8 mouse cellular contexts compared by ENCODE assay signal in the genomic region with DNA sequence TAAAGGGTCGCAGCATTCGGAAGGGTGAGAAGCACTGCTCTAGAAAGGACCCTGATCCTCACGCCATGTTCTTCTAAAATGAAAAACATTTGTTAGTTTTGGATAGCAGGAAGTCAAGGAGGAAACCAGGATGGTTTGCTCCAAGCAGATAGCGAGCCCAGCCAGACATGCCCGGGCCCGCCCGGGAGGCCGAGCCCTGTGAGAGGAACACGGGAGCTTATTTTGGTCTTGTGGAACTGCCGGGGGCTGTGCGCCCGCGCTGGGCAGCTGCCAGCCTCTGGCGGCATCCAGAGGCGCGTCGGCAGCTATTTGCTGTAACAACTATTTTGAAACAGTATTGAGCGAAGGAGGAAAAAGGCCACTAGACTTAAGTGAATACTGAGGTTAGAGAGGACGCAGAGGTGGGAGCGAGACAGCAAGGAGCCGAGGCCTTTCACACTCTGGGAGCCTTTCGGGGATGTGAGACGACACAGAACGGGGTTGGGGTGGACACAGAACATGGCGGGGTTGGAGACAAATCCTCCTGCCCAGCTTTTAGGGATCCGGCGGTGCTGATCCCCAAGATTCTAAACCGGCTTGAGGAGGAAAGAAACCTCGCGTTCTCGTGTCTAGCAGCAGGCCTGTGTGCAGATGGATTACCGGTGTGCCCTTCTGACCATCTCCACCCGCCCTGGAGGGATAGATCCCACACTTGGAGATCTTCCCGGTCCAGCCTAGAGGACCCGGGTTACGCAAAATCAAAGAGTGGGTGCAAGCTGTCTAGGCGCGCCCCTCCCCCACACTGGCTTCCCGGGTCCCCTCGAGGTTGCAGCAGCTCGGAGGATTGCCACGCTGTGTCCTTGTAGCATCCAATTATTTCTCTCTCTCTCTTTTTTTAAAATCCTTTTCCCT. TPM values are rescaled to one million over a fixed set of nuclear protein-coding genes. Genes with fewer than 3 reads are reported as not detected.
DNase-seq lines count a peak whose midpoint lies in the region; ATAC-seq lines count a peak whose summit lies in the region.

No protein-coding gene starts in this region.

- H3K36me3 ChIP-seq in forebrain, embryonic 15.5 days = no peaks in the 10 kb centered on the region
- no peaks in the 10 kb centered on the region for H3K36me3 ChIP-seq in hindbrain, embryonic 11.5 days (ENCODE audit: control insufficient read depth, insufficient read depth, low read length)
- no peaks in the 10 kb centered on the region; the same call in 1 of the 2 replicates for H3K36me3 ChIP-seq in stomach, embryonic 14.5 days (ENCODE audit: control insufficient read depth, insufficient read depth, low read length)

- peaks cover 60% of the 10 kb centered on the region for H3K4me1 ChIP-seq in forebrain, embryonic 15.5 days
- H3K4me1 ChIP-seq in hindbrain, embryonic 11.5 days (replicated peaks; ENCODE audit: control insufficient read depth, insufficient read depth, low read length) = peaks cover 38% of the 10 kb centered on the region
- H3K4me1 ChIP-seq in stomach, embryonic 14.5 days (ENCODE audit: control insufficient read depth, insufficient read depth, low read length) = peaks cover 52% of the 10 kb centered on the region

- H3K27ac ChIP-seq in forebrain, embryonic 15.5 days (replicated peaks) = peak overlapping the region; percentile 98
- peak overlapping the region; percentile 99 for H3K27ac ChIP-seq in hindbrain, embryonic 11.5 days (ENCODE audit: low read depth, low read length)
- H3K27ac ChIP-seq in stomach, embryonic 14.5 days (ENCODE audit: low read length) = peak overlapping the region; percentile 92

- WGBS in forebrain, embryonic 15.5 days = 2% methylated on average over 42 of the region's 42 CpGs
- WGBS in hindbrain, embryonic 11.5 days = 2% methylated on average over 42 of the region's 42 CpGs
- 2% methylated on average over 42 of the region's 42 CpGs for WGBS in stomach, embryonic 14.5 days

- no peaks in the 10 kb centered on the region for H3K9me3 ChIP-seq in forebrain, embryonic 15.5 days
- no peaks in the 10 kb centered on the region for H3K9me3 ChIP-seq in hindbrain, embryonic 11.5 days (ENCODE audit: control insufficient read depth, low read length)
- H3K9me3 ChIP-seq in stomach, embryonic 14.5 days (ENCODE audit: control insufficient read depth, low read depth, low read length) = no peaks in the 10 kb centered on the region

- H3K4me3 ChIP-seq in forebrain, embryonic 15.5 days = peak overlapping the region; percentile 91
- peak overlapping the region; percentile 87 for H3K4me3 ChIP-seq in hindbrain, embryonic 11.5 days (ENCODE audit: low read depth, low read length)
- peak overlapping the region; percentile 64 for H3K4me3 ChIP-seq in stomach, embryonic 14.5 days (ENCODE audit: low read depth, low read length)

- DNase-seq in MN1 (ENCODE audit: low spot score) = peak; percentile 64
- DNase-seq in c-Kit-positive CD71-positive TER-119-negative erythroid progenitor cells, embryonic 14.5 days (ENCODE audit: low read depth) = peak; percentile 14
- DNase-seq in hindbrain, embryonic 11.5 days (ENCODE audit: low spot score) = peak; percentile 79
- DNase-seq in layer of hippocampus, postnatal 25 days (ENCODE audit: extremely low spot score in 1 of 2, low spot score in 1 of 2) = peak; percentile 56 to 76
- peak; percentile 88 for DNase-seq in lung, postnatal 25 days (ENCODE audit: low spot score)
- no peak for DNase-seq in spleen, adult 18-20 months

- H3K4me2 ChIP-seq in forebrain, embryonic 15.5 days (replicated peaks) = peak overlapping the region; percentile 76
- H3K4me2 ChIP-seq in hindbrain, embryonic 11.5 days (replicated peaks; ENCODE audit: low read depth, low read length) = peak overlapping the region; percentile 79
- peak overlapping the region; percentile 94 for H3K4me2 ChIP-seq in stomach, embryonic 14.5 days (replicated peaks; ENCODE audit: low read depth, low read length)

- no peak for ATAC-seq in forebrain, embryonic 15.5 days (replicated peaks)
- ATAC-seq in hindbrain, embryonic 11.5 days (ENCODE audit: low FRiP score) = no peak
- ATAC-seq in stomach, embryonic 14.5 days (ENCODE audit: insufficient number of reproducible peaks, insufficient read depth, low FRiP score, low read depth) = no peak

- H3K27me3 ChIP-seq in forebrain, embryonic 15.5 days = no peaks in the 10 kb centered on the region
- H3K27me3 ChIP-seq in hindbrain, embryonic 11.5 days (ENCODE audit: control insufficient read depth, insufficient read depth, low read length) = no peaks in the 10 kb centered on the region
- no peaks in the 10 kb centered on the region for H3K27me3 ChIP-seq in stomach, embryonic 14.5 days (ENCODE audit: control insufficient read depth, insufficient read depth, low read length)

- peak overlapping the region; percentile 98 for H3K9ac ChIP-seq in forebrain, embryonic 15.5 days (replicated peaks)
- H3K9ac ChIP-seq in hindbrain, embryonic 11.5 days (ENCODE audit: low read depth, low read length) = peak overlapping the region; percentile 99
- H3K9ac ChIP-seq in stomach, embryonic 14.5 days (replicated peaks; ENCODE audit: low read depth, low read length) = peak overlapping the region; percentile 96

RNA-seq across cellular contexts. Expression of a gene that starts 2.6 kb away (rescaled TPM):
- polyA plus RNA-seq in forebrain, embryonic 15.5 days (2015; fragmentation: Nextera tagmentation; extraction: Ambion mirVana) = 15.4 and 16.1 TPM in 2 replicates
- 18.1 and 23.1 TPM in 2 replicates for polyA plus RNA-seq in hindbrain, embryonic 11.5 days (2014; fragmentation: Nextera tagmentation; extraction: Ambion mirVana)
- 10 to 100 TPM; 17.7 to 22.6 TPM for total RNA-seq in layer of hippocampus, postnatal 25 days (2021)
- polyA plus RNA-seq in stomach, embryonic 14.5 days (2014; fragmentation: Nextera tagmentation; extraction: Ambion mirVana) = 12.2 and 13.4 TPM in 2 replicates

Comparison
In these comparisons a context has a peak if more than half of its experiments do, and no peak if none do; other contexts are left out.
1. DNase-seq: peak in MN1 (single experiment), c-Kit-positive CD71-positive TER-119-negative erythroid progenitor cells, embryonic 14.5 days (single experiment), hindbrain, embryonic 11.5 days (single experiment), layer of hippocampus, postnatal 25 days (2 of 2) and lung, postnatal 25 days (single experiment); none in spleen, adult 18-20 months (0 of 2).
2. Peak in every context shown above with its lines, with median percentiles within 50 percentile points of each other: H3K27ac ChIP-seq, H3K4me2 ChIP-seq, H3K4me3 ChIP-seq and H3K9ac ChIP-seq.